Mouse (Mus musculus): Measurements from ENCODE around the gene Prodh2. TPM values are rescaled to one million over a fixed set of nuclear protein-coding genes. Genes with fewer than 3 reads are reported as not detected.
A peak's percentile ranks its signal among the peaks of the same experiment; 100 is the strongest.

Gene Prodh2
- polyA plus RNA-seq, 2 experiments = 33.8 to 47.9 TPM

- H3K4me2 ChIP-seq (ENCODE audit: low read depth) = no peak overlapping the region
- ATAC-seq (ENCODE audit: insufficient read depth) = no peak
- TF ChIP-seq EP300 (IDR thresholded peaks at IDR 0.05; ENCODE audit: low read depth) = no peak
- no peak for TF ChIP-seq CTCF (IDR thresholded peaks at IDR 0.05; ENCODE audit: low read depth)
- no peaks in the 10 kb centered on the region for H3K9me3 ChIP-seq (ENCODE audit: control insufficient read depth, low read length)
- peaks cover 31% of the 10 kb centered on the region for H3K27me3 ChIP-seq (ENCODE audit: control insufficient read depth, insufficient read depth, low read length)
- H3K36me3 ChIP-seq (replicated peaks; ENCODE audit: control insufficient read depth, insufficient read depth, low read depth) = no peaks in the 10 kb centered on the region
- WGBS (ENCODE audit: insufficient replicate concordance) = 50% methylated on average over 7 of the region's 7 CpGs
- no peak overlapping the region for H3K9ac ChIP-seq (replicated peaks)
- no peak for DNase-seq (ENCODE audit: low read depth in 3 of 3, low spot score in 3 of 3)
- no peak overlapping the region for H3K27ac ChIP-seq
- H3K4me3 ChIP-seq (ENCODE audit: insufficient read depth in 1 of 2, low read depth in 2 of 2, low read length in 2 of 2) = no peak overlapping the region
- no peaks in the 10 kb centered on the region for H3K4me1 ChIP-seq (replicated peaks; ENCODE audit: control insufficient read depth in 2 of 2, insufficient read depth in 2 of 2, low read length in 1 of 2)
These were observed 43.2 kb upstream of the Prodh2 start for GRCm38 (mm10) chr7:30450241-30450640.

- no peaks in the 10 kb centered on the region for H3K36me3 ChIP-seq (replicated peaks; ENCODE audit: control insufficient read depth, insufficient read depth, low read depth)
- H3K27ac ChIP-seq = no peak overlapping the region
- H3K4me3 ChIP-seq (ENCODE audit: insufficient read depth in 1 of 2, low read depth in 2 of 2, low read length in 2 of 2) = no peak overlapping the region
- H3K27me3 ChIP-seq (ENCODE audit: control insufficient read depth, insufficient read depth, low read length) = peaks cover 53% of the 10 kb centered on the region
- H3K4me2 ChIP-seq (ENCODE audit: low read depth) = no peak overlapping the region; the same call in 1 of the 2 replicates
- WGBS (ENCODE audit: insufficient replicate concordance) = 18% methylated on average over 25 of the region's 25 CpGs
- DNase-seq (ENCODE audit: low read depth in 3 of 3, low spot score in 3 of 3) (no peak), ATAC-seq (ENCODE audit: insufficient read depth) (no peak)
- no peaks in the 10 kb centered on the region for H3K4me1 ChIP-seq (replicated peaks; ENCODE audit: control insufficient read depth in 2 of 2, insufficient read depth in 2 of 2, low read length in 1 of 2)
- TF ChIP-seq CTCF (IDR thresholded peaks at IDR 0.05; ENCODE audit: low read depth) (no peak), EP300 (IDR thresholded peaks at IDR 0.05; ENCODE audit: low read depth) (no peak)
- no peaks in the 10 kb centered on the region for H3K9me3 ChIP-seq (ENCODE audit: control insufficient read depth, low read length)
- H3K9ac ChIP-seq (replicated peaks) = no peak overlapping the region
These were observed 40.1 kb upstream of the Prodh2 start for GRCm38 (mm10) chr7:30453327-30453726.

GRCm38 (mm10) chr7:30453766-30454165, 39.7 kb upstream of the Prodh2 start:
- 2% methylated on average over 25 of the region's 25 CpGs for WGBS (ENCODE audit: insufficient replicate concordance)
- H3K27me3 ChIP-seq (ENCODE audit: control insufficient read depth, insufficient read depth, low read length) = peaks cover 57% of the 10 kb centered on the region
- DNase-seq (ENCODE audit: low read depth in 3 of 3, low spot score in 3 of 3) (peak in 1 of 3 experiments; percentile 24), ATAC-seq (ENCODE audit: insufficient read depth) (no peak)
- H3K4me1 ChIP-seq (replicated peaks; ENCODE audit: control insufficient read depth in 2 of 2, insufficient read depth in 2 of 2, low read length in 1 of 2) = no peaks in the 10 kb centered on the region
- TF ChIP-seq CTCF (IDR thresholded peaks at IDR 0.05; ENCODE audit: low read depth) (no peak), EP300 (IDR thresholded peaks at IDR 0.05; ENCODE audit: low read depth) (no peak)
- H3K36me3 ChIP-seq (replicated peaks; ENCODE audit: control insufficient read depth, insufficient read depth, low read depth) = no peaks in the 10 kb centered on the region
- H3K9me3 ChIP-seq (ENCODE audit: control insufficient read depth, low read length) = no peaks in the 10 kb centered on the region
- H3K4me3 ChIP-seq (ENCODE audit: insufficient read depth in 1 of 2, low read depth in 2 of 2, low read length in 2 of 2) = no peak overlapping the region; a peak in 1 of 4 replicates
- peak overlapping the region; percentile 24; the same call in 1 of the 2 replicates for H3K4me2 ChIP-seq (ENCODE audit: low read depth)
- H3K9ac ChIP-seq (replicated peaks) = no peak overlapping the region
- no peak overlapping the region for H3K27ac ChIP-seq

- no peak overlapping the region for H3K9ac ChIP-seq (replicated peaks)
- H3K4me1 ChIP-seq (replicated peaks; ENCODE audit: control insufficient read depth in 2 of 2, insufficient read depth in 2 of 2, low read length in 1 of 2) = no peaks in the 10 kb centered on the region
- H3K9me3 ChIP-seq (ENCODE audit: control insufficient read depth, low read length) = no peaks in the 10 kb centered on the region
- TF ChIP-seq CTCF (IDR thresholded peaks at IDR 0.05; ENCODE audit: low read depth) (no peak), EP300 (IDR thresholded peaks at IDR 0.05; ENCODE audit: low read depth) (no peak)
- no peak for ATAC-seq (ENCODE audit: insufficient read depth)
- H3K36me3 ChIP-seq (replicated peaks; ENCODE audit: control insufficient read depth, insufficient read depth, low read depth) = no peaks in the 10 kb centered on the region
- H3K4me2 ChIP-seq (ENCODE audit: low read depth) = no peak overlapping the region; the same call in 1 of the 2 replicates
- no peak overlapping the region for H3K27ac ChIP-seq
- 10% methylated on average over 6 of the region's 6 CpGs for WGBS (ENCODE audit: insufficient replicate concordance)
- no peak overlapping the region for H3K4me3 ChIP-seq (ENCODE audit: insufficient read depth in 1 of 2, low read depth in 2 of 2, low read length in 2 of 2)
- DNase-seq (ENCODE audit: low read depth in 3 of 3, low spot score in 3 of 3) = no peak
- H3K27me3 ChIP-seq (ENCODE audit: control insufficient read depth, insufficient read depth, low read length) = peaks cover 57% of the 10 kb centered on the region
These were observed 39.2 kb upstream of the Prodh2 start for GRCm38 (mm10) chr7:30454259-30454658.

- TF ChIP-seq CTCF (IDR thresholded peaks at IDR 0.05; ENCODE audit: low read depth) (no peak), EP300 (IDR thresholded peaks at IDR 0.05; ENCODE audit: low read depth) (no peak)
- no peaks in the 10 kb centered on the region for H3K36me3 ChIP-seq (replicated peaks; ENCODE audit: control insufficient read depth, insufficient read depth, low read depth)
- 1% methylated on average over 9 of the region's 9 CpGs for WGBS (ENCODE audit: insufficient replicate concordance)
- no peak overlapping the region for H3K27ac ChIP-seq
- peaks cover 67% of the 10 kb centered on the region for H3K27me3 ChIP-seq (ENCODE audit: control insufficient read depth, insufficient read depth, low read length)
- H3K4me1 ChIP-seq (replicated peaks; ENCODE audit: control insufficient read depth in 2 of 2, insufficient read depth in 2 of 2, low read length in 1 of 2) = no peaks in the 10 kb centered on the region
- H3K4me3 ChIP-seq (ENCODE audit: insufficient read depth in 1 of 2, low read depth in 2 of 2, low read length in 2 of 2) = no peak overlapping the region
- H3K4me2 ChIP-seq (ENCODE audit: low read depth) = no peak overlapping the region
- H3K9ac ChIP-seq (replicated peaks) = no peak overlapping the region
- DNase-seq (ENCODE audit: low read depth in 3 of 3, low spot score in 3 of 3) = no peak
- no peaks in the 10 kb centered on the region for H3K9me3 ChIP-seq (ENCODE audit: control insufficient read depth, low read length)
- no peak for ATAC-seq (ENCODE audit: insufficient read depth)
These were observed 36.9 kb upstream of the Prodh2 start for GRCm38 (mm10) chr7:30456487-30456886.
